Mouse (Mus musculus) forebrain, embryonic 10.5 days (tissue): ENCODE measurements around the gene P2ry2. TPM values are rescaled to one million over a fixed set of nuclear protein-coding genes. Genes with fewer than 3 reads are reported as not detected.

Source experiments
- polyA plus RNA-seq: library from polyadenylated mRNA; unstranded; fragments of >200 nt; fragmentation: Nextera tagmentation; extraction: Ambion mirVana; gene quantifications from 2 replicates; pipeline ENCODE4 v1.2.1, GENCODE M21; 2016

Gene P2ry2
- polyA plus RNA-seq, 1 experiment from 2014 or later, result 0.36 TPM

Other genes starting within 250 kb of the P2ry2 start
- gene Relt, start 149.4 kb downstream of the P2ry2 start, polyA plus RNA-seq, result 5.0 and 5.7 TPM in 2 replicates
- gene Arhgef17, start 80.8 kb downstream of the P2ry2 start, polyA plus RNA-seq, result 6.5 TPM in 2 replicates
- 1.5 and 2.0 TPM in 2 replicates for gene P2ry6, start 38.2 kb downstream of the P2ry2 start, polyA plus RNA-seq
- 19.5 and 20.3 TPM in 2 replicates for gene Fchsd2, start 80.0 kb upstream of the P2ry2 start, polyA plus RNA-seq